Mouse (Mus musculus) neutrophil, adult 5-6 weeks (primary cell): ENCODE data around the gene Gm19426. TPM values are rescaled to one million over a fixed set of nuclear protein-coding genes. Genes with fewer than 3 reads are reported as not detected.
A peak's percentile ranks its signal among the peaks of the same experiment; 100 is the strongest.
"Not testable (repeated sequence)": the region's sequence is repeated elsewhere in the genome, so short reads cannot be mapped to it uniquely, and the experiment has no call there.

Experiments
- ATAC-seq: fragments of 151-379, 151-347 bp; 2 replicates; pipeline ENCODE4 v1.8.0; 2017; ENCODE audit warnings: mild to moderate bottlenecking, moderate TSS enrichment; ENCODE audit not compliant: insufficient number of reproducible peaks, poor library complexity, low FRiP score, severe bottlenecking; ENCODE audit errors: extremely low read depth
- total RNA-seq: library from RNA; stranded (forward); fragments of 200-1000 nt; gene quantifications from 2 replicates; pipeline ENCODE4 v1.2.3, GENCODE M21; 2017

The Gm19426 gene
- total RNA-seq, 1 experiment from 2014 or later: not detected

- ATAC-seq: no peak
Observed at GRCm38 (mm10) chr2:84731206-84731605, 12.2 kb downstream of the Gm19426 start.

GRCm38 (mm10) chr2:84728191-84728590 lies 15.3 kb downstream of the Gm19426 start:
- ATAC-seq: not testable (repeated sequence)

DNA sequence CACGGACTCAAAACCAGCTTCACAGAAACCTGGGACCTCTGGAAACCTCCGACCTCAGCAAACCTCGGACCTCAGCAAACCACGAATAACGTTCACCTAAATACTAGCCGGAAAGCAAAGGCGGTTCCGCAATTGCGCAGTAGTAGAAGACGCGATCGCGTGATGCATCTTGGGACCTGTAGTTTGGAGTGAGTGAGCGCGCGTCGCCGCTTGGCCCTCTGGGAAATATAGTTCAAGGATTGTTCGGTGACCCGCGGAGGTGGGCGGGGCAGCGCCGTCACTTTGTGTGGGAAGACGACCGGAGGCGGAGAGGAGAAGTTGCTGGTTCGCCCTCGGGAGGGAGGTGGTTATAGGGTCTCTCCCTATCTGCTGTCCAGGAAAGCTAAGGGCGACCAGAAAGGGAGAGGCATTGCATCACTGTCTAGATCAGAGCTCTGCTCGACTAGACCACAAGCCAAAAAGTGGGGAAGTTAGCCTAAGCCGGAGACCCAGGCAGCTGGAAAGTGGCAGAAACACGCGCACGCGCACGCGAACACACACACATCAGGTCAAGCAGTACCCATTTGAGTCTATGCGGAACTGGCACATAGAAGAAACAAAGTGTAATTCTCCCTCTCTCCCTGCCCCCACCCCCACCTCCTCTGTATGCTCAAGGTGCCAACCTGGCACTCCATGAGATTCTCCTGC lies 16.1 kb downstream of the Gm19426 start, which contains the start of gene Clp1:
Gene Clp1, minus strand, starts transcription at position 179 of the 687 bp plus-strand sequence.
- peak; percentile 95 for ATAC-seq

GRCm38 (mm10) chr2:84726716-84727115 lies 16.7 kb downstream of the Gm19426 start:
- ATAC-seq: no peak

DNA sequence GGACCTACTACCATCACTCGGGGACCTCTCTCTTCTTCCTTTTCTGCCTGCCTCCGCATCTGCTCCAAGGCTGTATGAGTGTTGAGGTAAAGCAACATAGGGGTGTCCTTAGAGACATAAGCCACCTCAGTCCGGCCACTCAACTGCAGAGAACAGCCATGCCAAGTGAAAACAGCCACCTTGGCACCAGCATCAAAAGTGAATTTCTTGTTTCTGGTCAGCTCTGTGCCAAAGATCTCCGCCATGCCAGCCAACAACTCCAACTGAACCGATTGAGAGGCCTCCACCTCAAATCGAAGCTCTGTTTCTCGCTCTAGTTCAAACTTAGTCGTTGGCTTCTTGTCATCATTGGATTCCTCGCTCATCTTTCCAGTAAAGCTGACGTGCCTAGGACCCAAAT lies 17.7 kb downstream of the Gm19426 start:
- ATAC-seq: no peak

- no peak for ATAC-seq
Observed at GRCm38 (mm10) chr2:84723856-84724255, 19.6 kb downstream of the Gm19426 start.

DNA sequence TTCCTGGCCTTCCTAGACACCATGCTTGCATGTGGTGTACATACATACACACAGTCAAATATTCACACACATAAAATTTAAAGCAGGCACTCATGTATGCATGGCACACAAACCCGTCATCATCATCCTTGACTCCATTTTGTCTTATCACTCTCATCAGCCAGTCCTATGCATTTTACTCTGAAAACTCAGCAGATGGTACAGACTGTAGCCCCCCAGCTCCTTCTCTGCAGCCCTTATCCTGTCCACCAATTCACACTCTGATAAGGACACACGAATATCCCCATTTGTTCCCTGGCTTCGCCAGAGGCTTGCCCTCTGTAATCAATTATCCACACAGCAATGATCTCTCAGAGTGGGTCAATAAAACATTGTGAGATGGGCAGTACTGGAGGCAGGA lies 22.3 kb downstream of the Gm19426 start:
- no peak for ATAC-seq

DNA sequence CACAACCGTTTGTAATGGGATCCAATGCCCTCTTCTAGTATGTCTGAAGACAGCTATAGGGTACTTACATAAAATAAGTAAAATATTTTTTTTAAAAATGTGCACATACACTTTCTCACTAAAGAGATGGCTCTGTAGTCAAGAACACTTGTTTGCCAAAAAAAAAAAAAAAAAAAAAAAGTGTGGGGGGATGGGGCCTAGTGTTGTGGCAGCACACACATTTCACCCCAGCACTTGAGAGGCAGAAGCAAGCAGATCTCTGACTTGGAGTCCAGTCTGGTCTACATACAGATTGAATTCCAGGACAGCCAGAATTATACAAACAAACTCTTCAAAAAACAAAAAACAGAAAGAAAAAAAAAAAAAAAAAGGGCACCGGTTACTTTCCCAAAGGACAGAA lies 22.7 kb downstream of the Gm19426 start:
- ATAC-seq: no peak

DNA sequence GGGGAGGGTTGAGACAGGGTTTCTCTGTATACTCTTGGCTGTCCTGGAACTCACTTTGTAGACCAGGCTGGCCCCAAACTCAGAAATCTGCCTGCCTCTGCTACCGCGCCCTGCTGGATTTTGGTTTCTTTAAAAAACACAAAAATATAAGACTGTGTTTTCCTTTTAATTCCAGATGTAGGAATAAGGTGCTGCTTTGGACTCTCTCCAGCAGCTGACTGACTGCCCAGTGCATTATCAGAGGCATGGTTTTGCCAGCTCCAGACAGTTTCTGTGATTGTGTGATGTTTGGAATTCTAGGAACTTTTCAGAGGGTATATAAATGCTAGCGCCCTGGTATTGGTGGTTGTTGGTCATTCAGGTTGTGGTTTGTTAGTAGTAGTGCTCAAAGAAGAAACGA lies 26.1 kb downstream of the Gm19426 start:
- ATAC-seq: no peak

DNA sequence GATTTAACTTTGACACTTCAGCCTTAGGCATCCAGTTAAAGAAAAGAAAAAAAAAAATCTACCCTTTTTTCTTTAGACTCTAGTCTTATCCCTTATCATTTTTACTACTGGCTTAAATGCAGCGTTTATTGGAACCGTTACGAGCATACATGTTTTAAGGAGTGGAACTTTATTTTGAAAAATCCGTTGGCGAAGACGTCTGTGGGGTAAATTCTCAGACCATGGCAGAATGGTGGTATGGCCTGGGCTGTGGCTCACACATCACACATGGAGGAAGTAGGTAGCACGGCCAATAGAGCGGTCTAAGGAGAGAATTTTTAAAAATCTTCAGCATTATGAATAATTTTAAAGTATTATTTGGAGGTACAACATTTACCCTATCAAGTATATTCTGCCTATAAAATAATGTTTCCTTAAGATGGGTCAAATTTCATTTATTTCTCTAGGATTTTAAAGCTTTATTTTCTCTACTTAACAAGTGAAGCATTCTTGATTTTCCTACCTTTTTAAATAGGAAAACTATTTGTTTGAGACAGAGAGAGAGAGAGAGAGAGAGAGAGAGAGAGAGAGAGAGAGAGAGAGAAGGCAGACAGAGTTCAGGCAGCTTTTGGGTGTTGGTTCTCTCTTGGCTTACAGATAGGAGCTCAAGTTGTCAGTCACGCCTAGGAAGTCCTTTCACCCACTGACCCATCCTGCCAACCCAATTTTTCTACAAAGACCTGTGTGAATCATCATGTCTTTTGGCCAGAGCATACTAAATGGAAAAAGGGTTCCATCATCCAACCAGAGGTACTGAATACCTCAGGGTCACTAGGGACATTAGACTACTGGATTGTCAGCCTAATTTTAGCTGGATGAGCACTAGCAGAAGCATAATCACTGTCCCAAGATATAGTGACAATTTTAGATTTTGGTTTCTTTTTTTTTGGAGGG lies 26.8 kb downstream of the Gm19426 start:
- ATAC-seq: no peak

DNA sequence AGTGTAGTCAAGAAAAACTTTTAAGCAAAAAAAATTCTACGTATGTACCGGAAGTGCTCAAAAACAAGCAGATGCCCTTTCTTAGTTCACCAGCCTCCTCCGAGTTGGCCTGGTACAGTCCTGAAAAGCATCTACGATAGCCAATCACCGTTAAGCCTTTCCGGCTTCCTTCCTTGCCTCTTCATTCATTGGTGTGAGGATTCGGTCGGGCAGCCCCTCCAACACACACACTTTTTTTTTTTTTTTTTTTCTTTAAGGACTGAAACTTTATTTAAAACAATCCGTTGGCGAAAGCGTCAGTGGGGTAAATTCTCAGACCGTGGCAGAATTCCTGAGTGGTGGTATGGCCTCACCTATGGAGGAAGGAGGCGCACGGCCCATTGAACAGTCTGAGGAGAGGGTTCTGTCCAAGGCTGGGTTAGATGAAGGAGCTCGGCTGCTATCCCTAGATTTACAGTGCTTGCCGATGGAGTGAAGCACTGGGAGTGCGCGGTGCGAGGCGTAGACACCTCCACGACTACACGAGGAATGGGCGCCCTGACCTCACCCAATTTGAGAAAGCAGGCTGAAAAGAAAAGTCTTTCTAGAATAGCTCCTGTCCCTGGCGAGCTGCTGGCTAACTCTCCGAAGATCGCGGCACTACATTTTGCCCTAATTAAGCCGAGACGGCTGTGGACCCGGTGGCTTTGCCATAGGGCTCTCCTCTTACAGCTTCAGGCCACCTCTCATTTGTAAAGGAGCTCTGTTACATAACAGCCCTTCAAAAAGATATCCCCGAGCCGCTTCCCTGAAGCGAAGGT lies 27.7 kb downstream of the Gm19426 start:
- ATAC-seq: peak; percentile 89

- ATAC-seq: peak; percentile 79
Observed at GRCm38 (mm10) chr2:84714811-84715561, 28.5 kb downstream of the Gm19426 start, which contains the start of gene Zdhhc5. TSS of gene Zdhhc5 (minus strand) at chr2:84715180.

- ATAC-seq: no peak
Observed at GRCm38 (mm10) chr2:84714422-84714810, 29.0 kb downstream of the Gm19426 start.

- ATAC-seq: no peak
Observed at GRCm38 (mm10) chr2:84711898-84712297, 31.6 kb downstream of the Gm19426 start.

DNA sequence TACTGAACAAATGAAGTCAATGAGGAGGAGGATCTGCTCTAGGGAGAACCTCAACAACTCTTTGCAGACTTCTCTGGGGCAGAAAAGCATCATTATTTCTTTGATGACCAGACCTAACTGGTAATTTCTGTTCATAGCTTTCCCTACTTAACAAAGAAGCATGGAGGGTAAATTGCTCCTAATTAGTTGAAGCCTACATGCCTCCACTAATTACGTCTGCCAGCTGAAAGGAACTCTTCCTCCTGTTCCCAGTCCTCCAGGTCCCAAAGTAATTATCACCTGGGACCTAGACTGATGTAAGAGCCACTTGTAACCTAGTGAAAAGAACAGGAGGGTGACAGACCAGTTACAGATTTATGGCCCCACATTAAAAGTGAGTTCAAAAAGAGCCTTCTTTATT lies 35.9 kb downstream of the Gm19426 start:
- no peak for ATAC-seq

- ATAC-seq: no peak
Observed at GRCm38 (mm10) chr2:84705295-84705694, 38.2 kb downstream of the Gm19426 start.

DNA sequence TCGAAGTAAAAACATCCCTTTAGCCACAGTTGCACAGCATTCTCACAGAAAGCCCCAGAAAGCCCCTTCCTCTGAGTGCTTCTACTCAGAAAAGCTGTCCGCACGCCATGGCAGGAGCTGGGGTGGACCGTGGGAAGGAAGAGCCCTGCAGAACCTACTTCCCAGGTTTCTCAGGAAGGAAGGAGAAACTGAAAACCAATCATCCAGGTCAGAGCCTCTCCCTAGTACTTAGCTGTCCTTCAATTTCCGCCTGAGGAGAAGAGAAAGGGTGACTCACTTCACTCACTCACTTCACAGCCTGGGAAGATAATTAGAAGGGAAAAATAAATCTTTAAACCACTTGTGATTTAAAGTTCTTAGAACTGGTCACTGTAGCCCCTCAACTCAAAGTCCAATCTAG lies 39.1 kb downstream of the Gm19426 start:
- ATAC-seq: no peak

- ATAC-seq: no peak
Observed at GRCm38 (mm10) chr2:84703497-84703896, 40.0 kb downstream of the Gm19426 start.
